Mouse (Mus musculus) liver, embryonic 14.5 days (tissue): ENCODE results near the gene Gabrd.

Experiments
- CTCF ChIP-seq: IDR thresholded peaks from 2 replicates; pipeline ENCODE4 v1.5.1; 2016; ENCODE audit warnings: antibody characterized with exemption, low read depth, control low read depth
- EP300 ChIP-seq: IDR thresholded peaks from 2 replicates; pipeline ENCODE4 v1.6.1; 2016; ENCODE audit warnings: antibody characterized with exemption, low read depth

- TF ChIP-seq EP300 = no peak
- no peak for TF ChIP-seq CTCF
Measured at GRCm38 (mm10) chr4:155381974-155382373, 15.9 kb downstream of the Gabrd start.
